Mouse (Mus musculus): ENCODE results near the gene Sgip1.

Sgip1 gene

GRCm38 (mm10) chr4:102976290-102977275 lies 235.5 kb downstream of the Sgip1 start:
- no peak for DNase-seq (ENCODE audit: low read depth, low spot score)

GRCm38 (mm10) chr4:102977778-102978321 lies 236.8 kb downstream of the Sgip1 start:
- no peak for DNase-seq (ENCODE audit: low read depth, low spot score)

- no peak for DNase-seq (ENCODE audit: low read depth, low spot score)
Observed at GRCm38 (mm10) chr4:102978440-102978839, 237.3 kb downstream of the Sgip1 start, which contains the start of gene Tctex1d1. Gene Tctex1d1, plus strand, starts transcription at chr4:102978606.

GRCm38 (mm10) chr4:102979385-102979784 lies 238.3 kb downstream of the Sgip1 start:
- DNase-seq (ENCODE audit: low read depth, low spot score) = no peak

- DNase-seq (ENCODE audit: low read depth, low spot score) = no peak
Observed at GRCm38 (mm10) chr4:102981709-102982108, 240.6 kb downstream of the Sgip1 start.

GRCm38 (mm10) chr4:102986173-102986572 lies 245.1 kb downstream of the Sgip1 start:
- no peak for DNase-seq (ENCODE audit: low read depth, low spot score)

GRCm38 (mm10) chr4:102986917-102987316 lies 245.8 kb downstream of the Sgip1 start:
- DNase-seq (ENCODE audit: low read depth, low spot score) = no peak

- DNase-seq (ENCODE audit: low read depth, low spot score) = no peak
Observed at GRCm38 (mm10) chr4:102987325-102987724, 246.2 kb downstream of the Sgip1 start.

GRCm38 (mm10) chr4:102987756-102988155 lies 246.7 kb downstream of the Sgip1 start:
- DNase-seq (ENCODE audit: low read depth, low spot score) = no peak

- DNase-seq (ENCODE audit: low read depth, low spot score) = no peak
Observed at GRCm38 (mm10) chr4:102988526-102988925, 247.4 kb downstream of the Sgip1 start.

GRCm38 (mm10) chr4:102989391-102989790 lies 248.3 kb downstream of the Sgip1 start:
- DNase-seq (ENCODE audit: low read depth, low spot score) = no peak

GRCm38 (mm10) chr4:102990016-102990415 lies 248.9 kb downstream of the Sgip1 start:
- no peak for DNase-seq (ENCODE audit: low read depth, low spot score)

GRCm38 (mm10) chr4:102990595-102991340 lies 249.7 kb downstream of the Sgip1 start:
- no peak for DNase-seq (ENCODE audit: low read depth, low spot score)

GRCm38 (mm10) chr4:102991685-102992084 lies 250.6 kb downstream of the Sgip1 start:
- no peak for DNase-seq (ENCODE audit: low read depth, low spot score)

GRCm38 (mm10) chr4:103004681-103005080 lies 263.6 kb downstream of the Sgip1 start:
- DNase-seq (ENCODE audit: low read depth, low spot score) = no peak

- no peak for DNase-seq (ENCODE audit: low read depth, low spot score)
Observed at GRCm38 (mm10) chr4:103005190-103005945, 264.3 kb downstream of the Sgip1 start.

- no peak for DNase-seq (ENCODE audit: low read depth, low spot score)
Observed at GRCm38 (mm10) chr4:103006266-103006665, 265.2 kb downstream of the Sgip1 start.

GRCm38 (mm10) chr4:103006943-103007418 lies 265.9 kb downstream of the Sgip1 start:
- DNase-seq (ENCODE audit: low read depth, low spot score) = no peak

GRCm38 (mm10) chr4:103010734-103011133 lies 269.6 kb downstream of the Sgip1 start:
- no peak for DNase-seq (ENCODE audit: low read depth, low spot score)

- no peak for DNase-seq (ENCODE audit: low read depth, low spot score)
Observed at GRCm38 (mm10) chr4:103011823-103012222, 270.7 kb downstream of the Sgip1 start.

GRCm38 (mm10) chr4:103013490-103013889 lies 272.4 kb downstream of the Sgip1 start:
- DNase-seq (ENCODE audit: low read depth, low spot score) = no peak
